Mouse (Mus musculus): ENCODE data around the gene Btbd35f21. TPM values are rescaled to one million over a fixed set of nuclear protein-coding genes. Genes with fewer than 3 reads are reported as not detected.
"Not testable (repeated sequence)": the region's sequence is repeated elsewhere in the genome, so short reads cannot be mapped to it uniquely, and the experiment has no call there.

Gene Btbd35f21
- total RNA-seq (2015; ENCODE audit: low replicate concordance) (not detected in 2 replicates), total RNA-seq (2017; ENCODE audit: low replicate concordance) (not detected in 2 replicates)

GRCm38 (mm10) chrX:32725809-32726208 is at the start of gene Btbd35f21:
Btbd35f21 (plus strand) TSS chrX:32726109.
- ATAC-seq (replicated peaks; ENCODE audit: low FRiP score, poor library complexity, severe bottlenecking) = not testable (repeated sequence)

Other genes with a start within 250 kb of the Btbd35f21 start
- gene Btbd35f1, start 166.1 kb upstream of the Btbd35f21 start, total RNA-seq (2015; ENCODE audit: low replicate concordance) = not detected in 2 replicates
- gene Btbd35f1, start 166.1 kb upstream of the Btbd35f21 start, total RNA-seq (2017; ENCODE audit: low replicate concordance) = not detected in 2 replicates
- gene Gm5926, start 75.4 kb upstream of the Btbd35f21 start, total RNA-seq (2015; ENCODE audit: low replicate concordance) = not detected in 2 replicates
- gene Gm5926, start 75.4 kb upstream of the Btbd35f21 start, total RNA-seq (2017; ENCODE audit: low replicate concordance) = not detected in 2 replicates
- not detected in 2 replicates for gene Btbd35f30, start 168.5 kb downstream of the Btbd35f21 start, total RNA-seq (2015; ENCODE audit: low replicate concordance)
- gene Btbd35f30, start 168.5 kb downstream of the Btbd35f21 start, total RNA-seq (2017; ENCODE audit: low replicate concordance) = not detected in 2 replicates
- not detected in 2 replicates for gene Gm21789, start 215.7 kb downstream of the Btbd35f21 start, total RNA-seq (2015; ENCODE audit: low replicate concordance)
- gene Gm21789, start 215.7 kb downstream of the Btbd35f21 start, total RNA-seq (2017; ENCODE audit: low replicate concordance) = not detected in 2 replicates
- gene Btbd35f5, start 247.8 kb downstream of the Btbd35f21 start, total RNA-seq (2015; ENCODE audit: low replicate concordance) = not detected in 2 replicates
- gene Btbd35f5, start 247.8 kb downstream of the Btbd35f21 start, total RNA-seq (2017; ENCODE audit: low replicate concordance) = not detected in 2 replicates